8 mouse cellular contexts compared by ENCODE assay signal in the genomic region with DNA sequence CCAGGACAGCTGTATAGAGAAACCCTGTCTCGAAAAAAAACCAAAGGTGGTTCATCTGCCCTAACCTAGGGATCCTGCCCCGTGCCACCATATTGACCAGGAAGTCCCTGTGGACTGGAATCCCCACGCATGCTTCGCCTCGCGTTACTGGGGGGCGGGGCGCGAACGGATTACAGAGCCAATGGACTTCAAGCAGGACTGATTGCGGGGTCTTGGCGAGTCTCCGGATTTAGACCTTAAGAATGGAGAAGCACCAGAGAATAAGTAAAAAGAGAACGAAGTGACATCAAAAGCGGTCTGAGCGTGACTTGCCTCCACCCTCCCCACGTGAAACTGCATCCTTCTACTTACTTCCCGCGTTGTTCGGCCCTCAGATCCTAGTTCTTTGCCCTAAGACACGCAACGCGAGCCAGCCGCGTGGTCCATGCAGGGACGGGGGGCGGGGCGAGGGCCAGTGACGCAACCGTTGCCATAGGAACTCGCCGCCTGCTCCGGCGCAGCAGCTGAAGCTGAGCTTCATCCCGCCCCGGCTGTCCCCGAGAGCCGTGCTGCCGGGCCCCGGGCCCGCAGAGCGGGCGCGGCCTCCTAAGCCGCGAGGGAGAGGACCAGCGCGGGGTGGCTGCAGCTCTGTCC. TPM values are rescaled to one million over a fixed set of nuclear protein-coding genes. Genes with fewer than 3 reads are reported as not detected.
A peak's percentile ranks its signal among the peaks of the same experiment; 100 is the strongest.
DNase-seq lines count a peak whose midpoint lies in the region; ATAC-seq and TF ChIP-seq lines count a peak whose summit lies in the region.

Gene Lrrc73 (plus strand): TSS at position 80 of the 633 bp plus-strand sequence.

- H3K27me3 ChIP-seq in lung, embryonic 16.5 days (ENCODE audit: control insufficient read depth, insufficient read depth, low read depth, low read length): peaks cover 16% of the 10 kb centered on the region
- peaks cover 6% of the 10 kb centered on the region; the same call in 1 of the 2 replicates for H3K27me3 ChIP-seq in thymus, adult 2 months (ENCODE audit: control insufficient read depth, insufficient read depth, low read length)

- ATAC-seq in hematopoietic stem cell, adult 5-6 weeks (replicated peaks in 1 of 2; ENCODE audit: insufficient read depth in 1 of 2, low FRiP score in 2 of 2, low TSS enrichment in 1 of 2, low read depth in 1 of 2, poor library complexity in 2 of 2, severe bottlenecking in 2 of 2): peak; percentile 57 to 69; a peak in 3 of 4 replicates
- peak; percentile 87 for ATAC-seq in lung, embryonic 16.5 days (ENCODE audit: low read depth)

- H3K9me3 ChIP-seq in lung, embryonic 16.5 days (ENCODE audit: control insufficient read depth, low read length): peaks cover 5% of the 10 kb centered on the region; the same call in 1 of the 2 replicates

- DNase-seq in MN1 (ENCODE audit: low spot score): peak; percentile 96
- peak; percentile 90 for DNase-seq in cerebellum, adult 8-10 months
- DNase-seq in forelimb bud, embryonic 11.5 days (ENCODE audit: low read depth, low spot score): peak; percentile 84
- DNase-seq in layer of hippocampus, adult 9-11 months: peak; percentile 92
- peak; percentile 82 for DNase-seq in ovary, adult 18-20 months (ENCODE audit: low spot score)
- peak; percentile 88 for DNase-seq in thymus, adult 2 months

- no peak for TF ChIP-seq CTCF in thymus, adult 2 months (IDR thresholded peaks at IDR 0.05; ENCODE audit: borderline replicate concordance, control insufficient read depth, extremely low read depth, insufficient read depth, low read length, poor library complexity)

- H3K27ac ChIP-seq in lung, embryonic 16.5 days (ENCODE audit: low read length): no peak within 1 kb of the TSS
- H3K27ac ChIP-seq in thymus, adult 2 months (ENCODE audit: control insufficient read depth, insufficient read depth, low read length): no peak within 1 kb of the TSS

- peak within 1 kb of the TSS; percentile 71 for H3K4me3 ChIP-seq in lung, embryonic 16.5 days (ENCODE audit: low read length)
- peak within 1 kb of the TSS; percentile 32 for H3K4me3 ChIP-seq in thymus, adult 2 months (ENCODE audit: control insufficient read depth, insufficient read depth, low read length)

- H3K36me3 ChIP-seq in lung, embryonic 16.5 days (ENCODE audit: control insufficient read depth, insufficient read depth, low read length): peaks cover 35% of the 10 kb centered on the region
- peaks cover 29% of the 10 kb centered on the region for H3K36me3 ChIP-seq in thymus, adult 2 months (ENCODE audit: control insufficient read depth, insufficient read depth, low read length)

- WGBS in lung, embryonic 16.5 days: 2% methylated on average over 41 of the region's 48 CpGs
- WGBS in thymus, adult 2 months: 3% methylated on average over 45 of the region's 48 CpGs

- H3K4me1 ChIP-seq in lung, embryonic 16.5 days (replicated peaks; ENCODE audit: control insufficient read depth, insufficient read depth, low read length): peaks cover 12% of the 10 kb centered on the region
- peaks cover 19% of the 10 kb centered on the region for H3K4me1 ChIP-seq in thymus, adult 2 months (replicated peaks; ENCODE audit: control insufficient read depth, insufficient read depth, low read length)

- peak within 1 kb of the TSS; percentile 66 for H3K9ac ChIP-seq in lung, embryonic 16.5 days (ENCODE audit: low read length)

- TF ChIP-seq POLR2A in thymus, adult 2 months (IDR thresholded peaks at IDR 0.05; ENCODE audit: control insufficient read depth, extremely low read depth, insufficient read depth, low read length, poor library complexity): no peak

- peak within 1 kb of the TSS; percentile 100 for H3K4me2 ChIP-seq in lung, embryonic 16.5 days (ENCODE audit: low read depth, low read length)

RNA-seq across cellular contexts. Expression of gene Lrrc73, which starts in this region (rescaled TPM):
- total RNA-seq in hematopoietic stem cell, adult 5-6 weeks (2017): 0.25 TPM in 1 of 2 replicates, not detected in the other
- polyA plus RNA-seq in lung, embryonic 16.5 days (2015; fragmentation: Nextera tagmentation; extraction: Ambion mirVana): 0.69 and 0.93 TPM in 2 replicates
- 4.2 and 5.3 TPM in 2 replicates for polyA plus RNA-seq in thymus, adult 2 months (2012; rRNA removed)

Comparison
In these comparisons a context has a peak if more than half of its experiments do, and no peak if none do; other contexts are left out.
1. Peak in ATAC-seq in hematopoietic stem cell, adult 5-6 weeks; RNA of the gene not detected or under 1 TPM.
2. Peak in ATAC-seq, H3K4me3 ChIP-seq, H3K9ac ChIP-seq and H3K4me2 ChIP-seq in lung, embryonic 16.5 days; RNA of the gene not detected or under 1 TPM.